ENCODE assay signal across 22 mouse cellular contexts in genomic region chr7:119766996-119767395, GRCm38 (mm10). TPM values are rescaled to one million over a fixed set of nuclear protein-coding genes. Genes with fewer than 3 reads are reported as not detected.
"Had no signal": no experiment of that assay in that cellular context is flagged by ENCODE, and none has a peak within 500 bp of the region (broad histone marks: within the 10 kb centered on the region; RNA-seq: fewer than 3 reads in every experiment).

No protein-coding gene starts in this region.

- H3K27ac ChIP-seq: gastrocnemius, adult 2 months; heart, adult 2 months; hindbrain, embryonic 10.5 days; hindbrain, embryonic 12.5 days; hindbrain, embryonic 14.5 days; limb, embryonic 13.5 days; limb, embryonic 15.5 days; liver, embryonic 12.5 days; liver, embryonic 14.5 days had no signal

- H3K4me1 ChIP-seq: heart, embryonic 12.5 days; hindbrain, embryonic 10.5 days; hindbrain, embryonic 12.5 days; limb, embryonic 13.5 days; limb, embryonic 15.5 days; liver, embryonic 12.5 days had no signal

- DNase-seq: gastrocnemius, adult 2 months; gastrocnemius, postnatal 10 days; gastrocnemius, postnatal 25 days; heart, adult 2 months; heart, postnatal 10 days; heart, postnatal 4 days; kidney, adult 11 months; kidney, postnatal 14 days; layer of hippocampus, adult 9-11 months; layer of hippocampus, postnatal 36 days; left cerebral cortex, postnatal 4 days had no signal

- ATAC-seq: forebrain, embryonic 16.5 days; hindbrain, embryonic 16.5 days; inflammation-experienced regulatory T-cells, adult 6 months; liver, embryonic 12.5 days had no signal

- H3K9ac ChIP-seq: heart, embryonic 12.5 days; hindbrain, embryonic 12.5 days; hindbrain, embryonic 14.5 days; limb, embryonic 13.5 days; limb, embryonic 15.5 days; liver, embryonic 12.5 days; liver, embryonic 14.5 days had no signal

- H3K4me3 ChIP-seq: gastrocnemius, adult 2 months; heart, adult 2 months; heart, embryonic 12.5 days; hindbrain, embryonic 10.5 days; hindbrain, embryonic 12.5 days; limb, embryonic 13.5 days; limb, embryonic 15.5 days; liver, embryonic 12.5 days had no signal

- H3K27me3 ChIP-seq: heart, embryonic 12.5 days; hindbrain, embryonic 12.5 days; limb, embryonic 13.5 days; limb, embryonic 15.5 days; liver, embryonic 12.5 days had no signal

- H3K4me2 ChIP-seq: heart, embryonic 12.5 days; hindbrain, embryonic 12.5 days; hindbrain, embryonic 14.5 days; limb, embryonic 13.5 days; limb, embryonic 15.5 days; liver, embryonic 12.5 days had no signal

- H3K9me3 ChIP-seq: heart, embryonic 12.5 days; hindbrain, embryonic 10.5 days; hindbrain, embryonic 12.5 days; limb, embryonic 13.5 days; limb, embryonic 15.5 days; liver, embryonic 12.5 days had no signal

- H3K36me3 ChIP-seq: heart, embryonic 12.5 days; hindbrain, embryonic 10.5 days; hindbrain, embryonic 12.5 days; limb, embryonic 13.5 days; limb, embryonic 15.5 days; liver, embryonic 12.5 days had no signal

RNA-seq across cellular contexts. Expression of gene Acsm3, which starts 6.3 kb away (rescaled TPM):
- polyA plus RNA-seq: forebrain, embryonic 16.5 days; hindbrain, embryonic 14.5 days; hindbrain, embryonic 16.5 days; inflammation-experienced regulatory T-cells, adult 6 months had no signal
